Mouse (Mus musculus) right cerebral cortex, postnatal 25 days (tissue): ENCODE measurements at regions not wholly inside any gene's neighbourhood (a gene's known extent, or its start where the extent isn't known, plus 50 kb on each side); places are given as distances from the start of the nearest gene placed in this dataset.

ENCODE experiments used
- DNase-seq: peaks from one replicate; pipeline ENCODE4 v3.0.0; 2022

- no peak for DNase-seq
Measured at GRCm38 (mm10) chr1:75693231-75693914, 147.3 kb downstream of the Slc4a3 start.

- DNase-seq, result peak; percentile 50
Measured at GRCm38 (mm10) chr1:75704832-75705650, 159.0 kb downstream of the Slc4a3 start.

- DNase-seq, result no peak
Measured at GRCm38 (mm10) chr1:75706126-75706525, 160.1 kb downstream of the Slc4a3 start.

GRCm38 (mm10) chr1:75723431-75723830, 177.4 kb downstream of the Slc4a3 start:
- DNase-seq, result no peak

- no peak for DNase-seq
Measured at GRCm38 (mm10) chr1:75725329-75725728, 179.3 kb downstream of the Slc4a3 start.

- DNase-seq, result peak; percentile 48
Measured at GRCm38 (mm10) chr1:75728859-75729258, 182.8 kb downstream of the Slc4a3 start.

- no peak for DNase-seq
Measured at GRCm38 (mm10) chr1:75733791-75734190, 187.7 kb downstream of the Slc4a3 start.

GRCm38 (mm10) chr1:75738651-75739050, 192.6 kb downstream of the Slc4a3 start:
- no peak for DNase-seq

GRCm38 (mm10) chr1:75749665-75750221, 203.7 kb downstream of the Slc4a3 start:
- peak; percentile 12 for DNase-seq

- no peak for DNase-seq
Measured at GRCm38 (mm10) chr1:75772131-75772530, 226.1 kb downstream of the Slc4a3 start.

- no peak for DNase-seq
Measured at GRCm38 (mm10) chr1:75773014-75773413, 226.9 kb downstream of the Slc4a3 start.

- DNase-seq, result no peak
Measured at GRCm38 (mm10) chr1:75778889-75779288, 232.8 kb downstream of the Slc4a3 start.

GRCm38 (mm10) chr1:75783206-75783605, 237.1 kb downstream of the Slc4a3 start:
- no peak for DNase-seq

- no peak for DNase-seq
Measured at GRCm38 (mm10) chr1:75786173-75786820, 240.2 kb downstream of the Slc4a3 start.

GRCm38 (mm10) chr1:75791509-75791908, 245.4 kb downstream of the Slc4a3 start:
- DNase-seq, result no peak

- DNase-seq, result no peak
Measured at GRCm38 (mm10) chr1:75797793-75798192, 251.7 kb downstream of the Slc4a3 start.

- no peak for DNase-seq
Measured at GRCm38 (mm10) chr1:75798375-75799099, 252.5 kb downstream of the Slc4a3 start.

GRCm38 (mm10) chr1:75804473-75804872, 258.4 kb downstream of the Slc4a3 start:
- DNase-seq, result no peak

- no peak for DNase-seq
Measured at GRCm38 (mm10) chr1:75812471-75812870, 266.4 kb downstream of the Slc4a3 start.

- DNase-seq, result no peak
Measured at GRCm38 (mm10) chr1:75826202-75826601, 280.1 kb downstream of the Slc4a3 start.

GRCm38 (mm10) chr1:75833071-75833830, 287.2 kb downstream of the Slc4a3 start:
- DNase-seq, result no peak

GRCm38 (mm10) chr1:75834361-75834760, 288.3 kb downstream of the Slc4a3 start:
- no peak for DNase-seq
